Mouse (Mus musculus) liver, embryonic 13.5 days (tissue): ENCODE data around the gene Usp10. TPM values are rescaled to one million over a fixed set of nuclear protein-coding genes. Genes with fewer than 3 reads are reported as not detected.

Source experiments
- ATAC-seq: fragments of 200-750 bp; cut with Nextera tagmentation; 2 replicates; pipeline ENCODE4 v1.8.0; 2017; ENCODE audit warnings: low read depth, mild to moderate bottlenecking, moderate number of reproducible peaks, moderate library complexity
- DNase-seq: peaks from one replicate; pipeline ENCODE4 v3.0.0; 2022
- H3K27ac ChIP-seq: fragments of 300-500 bp; sonication (generic); 2 replicates; pipeline ENCODE4 v1.5.1; 2015; ENCODE audit warnings: moderate library complexity, mild to moderate bottlenecking, inconsistent platforms
- H3K27me3 ChIP-seq: fragments of 300-500 bp; sonication (generic); 2 replicates; pipeline ENCODE4 v1.6.1; 2015; ENCODE audit warnings: mild to moderate bottlenecking, inconsistent platforms
- H3K36me3 ChIP-seq: fragments of 300-500 bp; sonication (generic); 2 replicates; pipeline ENCODE4 v1.6.1; 2015; ENCODE audit warnings: mild to moderate bottlenecking, inconsistent platforms
- H3K4me1 ChIP-seq: fragments of 300-500 bp; sonication (generic); replicated peaks from 2 replicates; pipeline ENCODE4 v1.6.1; 2015; ENCODE audit warnings: inconsistent platforms
- H3K4me2 ChIP-seq: fragments of 300-500 bp; sonication (generic); 2 replicates; pipeline ENCODE4 v1.6.1; 2015; ENCODE audit warnings: inconsistent platforms, mild to moderate bottlenecking, moderate library complexity
- H3K4me3 ChIP-seq: fragments of 300-500 bp; sonication (generic); replicated peaks from 2 replicates; pipeline ENCODE4 v1.5.1; 2015; ENCODE audit warnings: mild to moderate bottlenecking, inconsistent platforms
- H3K9ac ChIP-seq: fragments of 300-500 bp; sonication (generic); 2 replicates; pipeline ENCODE4 v1.6.1; 2015; ENCODE audit warnings: mild to moderate bottlenecking, inconsistent platforms
- H3K9me3 ChIP-seq: fragments of 300-500 bp; sonication (generic); replicated peaks from 2 replicates; pipeline ENCODE4 v1.6.1; 2016; ENCODE audit warnings: inconsistent platforms
- WGBS: fragments of 180-500 bp; shearing (Covaris S2); methylation state at CpG from one replicate; pipeline ENCODE4 v1.1.7; 2015; ENCODE audit not compliant: insufficient replicate concordance; 5-methylcytosine and 5-hydroxymethylcytosine counted together
- polyA plus RNA-seq: library from polyadenylated mRNA; unstranded; fragments of >200 nt; fragmentation: Nextera tagmentation; extraction: Ambion mirVana; gene quantifications from 2 replicates; pipeline ENCODE4 v1.2.1, GENCODE M21; 2015

Gene Usp10
- polyA plus RNA-seq, 1 experiment from 2014 or later: 93.8 TPM

- no peak overlapping the region for H3K27ac ChIP-seq
- no peaks in the 10 kb centered on the region for H3K36me3 ChIP-seq
- H3K27me3 ChIP-seq: peaks cover 44% of the 10 kb centered on the region
- no peaks in the 10 kb centered on the region for H3K9me3 ChIP-seq
- H3K4me2 ChIP-seq: no peak overlapping the region
- H3K4me1 ChIP-seq: no peaks in the 10 kb centered on the region
- H3K4me3 ChIP-seq: no peak overlapping the region
- WGBS: 48% methylated on average over 6 of the region's 6 CpGs
- DNase-seq (no peak), ATAC-seq (no peak)
- H3K9ac ChIP-seq: no peak overlapping the region
These were observed 84.4 kb downstream of the Usp10 start for GRCm38 (mm10) chr8:119994556-119994955.

GRCm38 (mm10) chr8:119997266-119997665 is 87.1 kb downstream of the Usp10 start:
- no peak for ATAC-seq
- H3K9ac ChIP-seq: no peak overlapping the region

GRCm38 (mm10) chr8:120000461-120000860 is 90.3 kb downstream of the Usp10 start:
- DNase-seq: no peak
- Histone ChIP-seq H3K4me1 (no peaks in the 10 kb centered on the region), H3K9ac (no peak overlapping the region), H3K36me3 (no peaks in the 10 kb centered on the region), H3K9me3 (no peaks in the 10 kb centered on the region), H3K4me2 (no peak overlapping the region), H3K27me3 (no peaks in the 10 kb centered on the region; the same call in 1 of the 2 replicates), H3K4me3 (no peak overlapping the region), H3K27ac (no peak overlapping the region)
- WGBS: 54% methylated on average over 8 of the region's 8 CpGs
- ATAC-seq: no peak

More at GRCm38 (mm10) chr8:119997266-119997665, 87.1 kb downstream of the Usp10 start:
- Histone ChIP-seq H3K27ac (no peak overlapping the region), H3K4me1 (no peaks in the 10 kb centered on the region), H3K9me3 (no peaks in the 10 kb centered on the region), H3K4me3 (no peak overlapping the region), H3K36me3 (no peaks in the 10 kb centered on the region), H3K4me2 (no peak overlapping the region), H3K27me3 (peaks cover 26% of the 10 kb centered on the region)
- WGBS: 71% methylated on average over 4 of the region's 4 CpGs
- no peak for DNase-seq

GRCm38 (mm10) chr8:120001712-120002111 is 91.6 kb downstream of the Usp10 start:
- DNase-seq: no peak
- Histone ChIP-seq H3K4me3 (no peak overlapping the region), H3K27me3 (no peaks in the 10 kb centered on the region; the same call in 1 of the 2 replicates), H3K4me2 (no peak overlapping the region), H3K27ac (no peak overlapping the region), H3K36me3 (no peaks in the 10 kb centered on the region), H3K9me3 (no peaks in the 10 kb centered on the region), H3K9ac (no peak overlapping the region), H3K4me1 (no peaks in the 10 kb centered on the region)
- no peak for ATAC-seq
- 57% methylated on average over 7 of the region's 7 CpGs for WGBS

GRCm38 (mm10) chr8:120002348-120002747 is 92.2 kb downstream of the Usp10 start:
- no peak overlapping the region for H3K4me2 ChIP-seq
- H3K4me3 ChIP-seq: no peak overlapping the region
- H3K27me3 ChIP-seq: no peaks in the 10 kb centered on the region; the same call in 1 of the 2 replicates
- H3K9me3 ChIP-seq: no peaks in the 10 kb centered on the region
- WGBS: 47% methylated on average over 9 of the region's 9 CpGs
- DNase-seq: no peak
- ATAC-seq: no peak
- no peaks in the 10 kb centered on the region for H3K4me1 ChIP-seq
- no peaks in the 10 kb centered on the region for H3K36me3 ChIP-seq
- H3K9ac ChIP-seq: no peak overlapping the region
- H3K27ac ChIP-seq: no peak overlapping the region

GRCm38 (mm10) chr8:120004154-120004702 is 94.1 kb downstream of the Usp10 start:
- H3K9me3 ChIP-seq: no peaks in the 10 kb centered on the region
- no peak overlapping the region for H3K4me3 ChIP-seq
- no peak for ATAC-seq
- no peak overlapping the region for H3K27ac ChIP-seq
- H3K9ac ChIP-seq: no peak overlapping the region
- H3K4me1 ChIP-seq: no peaks in the 10 kb centered on the region
- DNase-seq: no peak
- H3K27me3 ChIP-seq: no peaks in the 10 kb centered on the region; the same call in 1 of the 2 replicates
- H3K36me3 ChIP-seq: no peaks in the 10 kb centered on the region
- WGBS: 62% methylated on average over 14 of the region's 14 CpGs
- no peak overlapping the region for H3K4me2 ChIP-seq

GRCm38 (mm10) chr8:120004705-120005381 is 94.7 kb downstream of the Usp10 start:
- Histone ChIP-seq H3K4me3 (no peak overlapping the region), H3K36me3 (no peaks in the 10 kb centered on the region), H3K9ac (no peak overlapping the region), H3K4me2 (no peak overlapping the region), H3K4me1 (no peaks in the 10 kb centered on the region), H3K27ac (no peak overlapping the region), H3K9me3 (no peaks in the 10 kb centered on the region), H3K27me3 (no peaks in the 10 kb centered on the region; the same call in 1 of the 2 replicates)
- WGBS: 62% methylated on average over 2 of the region's 2 CpGs
- ATAC-seq (no peak), DNase-seq (no peak)

DNA sequence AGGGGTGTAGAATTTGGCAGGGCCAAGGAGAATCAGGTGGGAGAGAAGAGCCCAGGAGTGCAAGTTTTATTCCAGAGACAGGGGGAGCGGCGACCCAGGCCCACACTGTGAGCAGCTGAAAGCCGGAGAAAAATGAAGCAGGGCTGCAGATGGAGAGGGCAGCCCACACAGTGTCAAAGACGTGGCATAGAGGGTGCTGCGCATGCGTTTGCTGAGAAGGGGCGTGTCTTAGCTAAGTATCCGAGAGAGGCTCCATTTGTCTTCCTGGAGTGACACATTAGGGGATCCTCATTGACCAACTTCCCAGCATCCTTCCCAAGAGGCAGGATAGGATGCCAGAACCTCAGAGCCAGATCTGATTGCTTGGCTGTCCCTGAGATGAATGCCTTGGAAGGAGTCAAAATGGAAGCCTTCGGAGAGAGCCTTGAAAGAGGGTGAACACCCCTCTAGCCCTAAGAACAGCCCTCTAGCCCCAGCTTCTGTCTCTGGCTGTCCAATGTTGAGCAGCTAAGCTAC is 96.5 kb downstream of the Usp10 start:
- H3K27me3 ChIP-seq: no peaks in the 10 kb centered on the region; the same call in 1 of the 2 replicates
- no peak overlapping the region for H3K27ac ChIP-seq
- no peaks in the 10 kb centered on the region for H3K4me1 ChIP-seq
- DNase-seq (no peak), ATAC-seq (no peak)
- H3K4me2 ChIP-seq: no peak overlapping the region
- H3K9me3 ChIP-seq: no peaks in the 10 kb centered on the region
- no peak overlapping the region for H3K9ac ChIP-seq
- no peaks in the 10 kb centered on the region for H3K36me3 ChIP-seq
- no peak overlapping the region for H3K4me3 ChIP-seq
- WGBS: 40% methylated on average over 9 of the region's 9 CpGs

Other genes starting within 250 kb of the Usp10 start
- 1.2 and 1.3 TPM in 2 replicates for gene Wfdc1, start 244.0 kb upstream of the Usp10 start, polyA plus RNA-seq
- gene Atp2c2, start 210.4 kb upstream of the Usp10 start, polyA plus RNA-seq: 0.07 and 0.20 TPM in 2 replicates
- gene Tldc1, start 131.9 kb upstream of the Usp10 start, polyA plus RNA-seq: 4.3 and 4.5 TPM in 2 replicates
- gene Cotl1, start 69.8 kb upstream of the Usp10 start, polyA plus RNA-seq: 28.7 and 32.8 TPM in 2 replicates
- 4.9 and 5.1 TPM in 2 replicates for gene Klhl36, start 48.1 kb upstream of the Usp10 start, polyA plus RNA-seq
- not detected in 2 replicates for gene Gm20388, start 481 bp downstream of the Usp10 start, polyA plus RNA-seq
- gene Crispld2, start 82.1 kb downstream of the Usp10 start, polyA plus RNA-seq: 0.74 and 0.80 TPM in 2 replicates
- gene Zdhhc7, start 191.1 kb downstream of the Usp10 start, polyA plus RNA-seq: 16.3 and 17.1 TPM in 2 replicates
- 1.7 and 1.8 TPM in 2 replicates for gene 6430548M08Rik, start 203.8 kb downstream of the Usp10 start, polyA plus RNA-seq